Mouse (Mus musculus) brain, embryonic 14.5 days (tissue): Measurements from ENCODE around the gene C5ar1. TPM values are rescaled to one million over a fixed set of nuclear protein-coding genes. Genes with fewer than 3 reads are reported as not detected.
A peak's percentile ranks its signal among the peaks of the same experiment; 100 is the strongest.

ENCODE experiments used
- DNase-seq: peaks from one replicate; pipeline ENCODE4 v3.0.0-alpha.2; 2011; ENCODE audit warnings: low read depth
- CTCF ChIP-seq: fragments of 200-500 bp; IDR thresholded peaks from 2 replicates; pipeline ENCODE4 v1.5.1; 2012; ENCODE audit warnings: inconsistent platforms, mild to moderate bottlenecking, moderate library complexity, borderline replicate concordance; ENCODE audit not compliant: insufficient read depth, insufficient read length; ENCODE audit errors: extremely low read depth
- POLR2A ChIP-seq: fragments of 200-500 bp; IDR thresholded peaks from 2 replicates; pipeline ENCODE4 v1.6.1; 2012; ENCODE audit warnings: mild to moderate bottlenecking, inconsistent platforms, borderline replicate concordance; ENCODE audit not compliant: poor library complexity, insufficient read depth, insufficient read length, severe bottlenecking; ENCODE audit errors: extremely low read depth
- polyA plus RNA-seq: library from polyadenylated mRNA; depleted of rRNA; stranded (reverse); fragments of >200 nt; gene quantifications from 2 replicates; pipeline ENCODE4 v1.2.3, GENCODE M21; 2012

The C5ar1 gene
- polyA plus RNA-seq, 1 experiment: 1.4 TPM

DNA sequence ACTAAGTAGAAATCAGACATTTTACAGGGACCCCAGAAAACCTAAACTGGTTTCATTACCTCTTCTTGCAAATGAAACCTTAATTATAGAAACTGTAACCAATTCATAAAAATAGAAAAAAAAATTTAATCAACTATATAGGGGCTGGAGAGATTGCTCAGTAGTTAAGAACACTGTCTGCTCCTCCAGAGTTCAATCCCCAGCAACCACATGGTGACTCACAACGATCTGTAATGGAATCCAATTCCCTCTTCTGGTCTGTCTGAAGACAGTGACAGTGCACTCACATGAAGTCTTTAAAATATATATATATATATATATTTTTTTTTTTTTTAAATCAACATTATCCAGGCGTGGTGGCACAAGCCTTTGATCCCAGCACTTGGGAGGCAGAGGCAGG, 27.7 kb upstream of the C5ar1 start:
- TF ChIP-seq CTCF: no peak
- no peak for TF ChIP-seq POLR2A
- no peak for DNase-seq

DNA sequence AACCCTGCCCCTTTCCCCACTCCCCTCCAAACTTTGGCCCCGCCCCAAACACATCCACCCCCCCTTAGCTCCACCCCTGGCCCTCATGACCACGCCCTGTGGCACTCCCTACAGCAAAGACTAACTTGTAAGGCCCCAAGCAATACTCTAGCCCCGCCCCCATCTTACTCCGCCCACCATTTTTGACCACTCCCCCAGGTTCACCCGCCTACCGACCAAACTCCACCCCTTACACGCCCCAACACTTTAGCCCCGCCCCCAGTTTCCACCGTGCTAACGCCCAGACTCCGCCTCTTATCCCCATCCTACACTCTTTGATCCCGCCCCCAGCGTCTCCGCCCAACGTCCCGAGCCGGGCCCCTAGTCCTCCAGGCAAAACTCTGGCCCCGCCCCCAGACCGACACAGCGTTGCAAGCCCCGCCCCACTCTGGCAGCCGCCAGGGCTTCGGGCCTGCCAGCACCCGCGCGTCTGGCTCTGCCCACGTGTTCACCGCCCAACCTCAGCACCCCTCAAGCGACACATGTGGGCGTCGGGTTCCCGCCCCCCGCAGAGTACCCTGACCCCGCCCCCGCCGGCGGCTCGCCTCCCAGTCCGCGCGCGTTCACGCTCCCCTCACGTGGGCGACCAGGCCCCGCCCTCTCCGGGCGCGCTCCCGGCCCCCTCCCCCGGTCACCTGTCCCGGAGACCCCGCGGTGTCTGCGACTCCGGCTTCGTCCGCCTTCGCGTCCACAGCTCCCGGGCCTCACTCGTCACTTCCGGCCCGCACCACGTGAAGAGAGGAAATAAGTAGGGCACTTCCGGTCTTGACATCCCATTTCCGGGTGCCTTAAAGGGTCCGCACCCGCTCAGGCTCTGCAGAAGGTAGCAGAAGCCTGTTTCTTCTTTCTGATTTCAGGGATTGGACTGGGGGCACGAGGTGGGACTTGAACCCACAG, 27.0 kb upstream of the C5ar1 start, which contains the start of gene Ccdc9:
Ccdc9 (minus strand) TSS at position 770 of the 936 bp plus-strand sequence.
- TF ChIP-seq POLR2A: no peak
- no peak for TF ChIP-seq CTCF
- DNase-seq: peak; percentile 99

DNA sequence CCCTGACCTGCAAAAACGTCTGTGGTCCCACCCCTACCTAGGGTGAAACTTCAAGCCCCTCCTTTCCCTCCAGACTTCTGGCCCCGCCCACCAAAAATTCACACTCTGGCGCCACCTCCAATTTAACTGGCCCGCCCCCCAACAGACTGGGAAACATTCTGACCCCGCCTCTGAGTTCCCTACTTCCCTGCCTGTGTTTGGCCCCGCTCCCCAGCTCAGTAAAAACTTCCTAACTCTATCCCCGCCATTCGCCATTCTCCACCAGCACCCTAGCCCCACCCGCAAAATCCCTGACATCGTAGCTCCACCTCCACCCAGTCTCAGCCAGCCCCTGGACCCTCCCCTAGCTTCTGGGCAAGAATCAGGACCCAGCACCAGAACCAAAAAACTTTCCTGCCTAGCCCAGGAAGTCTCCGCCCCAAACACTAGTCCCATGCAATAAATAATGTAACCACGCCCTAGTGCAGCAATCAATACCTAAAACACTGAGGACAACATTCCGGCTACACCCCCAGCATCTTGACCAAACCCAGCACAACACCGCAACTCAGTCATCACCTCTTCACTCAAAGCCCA, 26.2 kb upstream of the C5ar1 start:
- DNase-seq: peak; percentile 41

DNA sequence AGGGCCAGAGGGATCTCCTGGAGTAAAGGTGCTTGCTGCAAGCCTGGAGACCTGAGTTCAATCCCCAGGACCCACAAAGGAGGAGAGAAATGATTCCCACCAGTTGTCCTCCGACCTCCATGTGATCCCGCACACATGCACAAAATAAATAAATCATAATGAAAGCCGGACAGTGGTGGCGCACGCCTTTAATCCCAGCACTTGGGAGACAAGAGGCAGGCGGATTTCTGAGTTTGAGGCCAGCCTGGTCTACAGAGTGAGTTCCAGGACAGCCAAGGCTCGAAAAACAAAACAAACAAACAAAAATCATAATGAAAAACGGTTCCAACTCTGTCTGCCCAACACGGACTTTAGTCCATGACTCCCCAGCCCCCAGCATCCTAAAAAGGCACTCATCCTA, 25.6 kb upstream of the C5ar1 start:
- TF ChIP-seq CTCF: no peak
- no peak for TF ChIP-seq POLR2A
- no peak for DNase-seq

More for the DNA sequence above, 26.2 kb upstream of the C5ar1 start:
- no peak for TF ChIP-seq CTCF
- TF ChIP-seq POLR2A: no peak

DNA sequence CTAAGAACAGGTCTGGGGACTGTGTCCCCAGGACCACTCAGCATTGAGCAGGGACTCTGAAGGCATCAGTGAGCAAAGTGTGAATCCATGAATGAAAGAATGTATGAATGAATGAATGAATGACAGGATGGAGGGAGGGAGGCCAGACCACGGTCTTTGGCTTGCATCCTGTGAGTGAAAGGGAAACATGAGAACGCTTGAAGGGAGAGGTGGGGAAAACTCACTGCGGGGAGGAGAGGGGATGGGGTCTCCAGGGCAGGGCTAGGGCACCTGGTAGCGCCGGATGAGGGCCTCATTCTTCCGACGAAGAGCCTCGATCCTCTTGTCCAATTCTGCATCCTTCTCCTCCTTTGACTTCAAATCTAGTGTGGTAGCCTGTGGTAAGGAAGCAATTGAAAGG, 24.7 kb upstream of the C5ar1 start:
- TF ChIP-seq CTCF: no peak
- TF ChIP-seq POLR2A: no peak
- no peak for DNase-seq

DNA sequence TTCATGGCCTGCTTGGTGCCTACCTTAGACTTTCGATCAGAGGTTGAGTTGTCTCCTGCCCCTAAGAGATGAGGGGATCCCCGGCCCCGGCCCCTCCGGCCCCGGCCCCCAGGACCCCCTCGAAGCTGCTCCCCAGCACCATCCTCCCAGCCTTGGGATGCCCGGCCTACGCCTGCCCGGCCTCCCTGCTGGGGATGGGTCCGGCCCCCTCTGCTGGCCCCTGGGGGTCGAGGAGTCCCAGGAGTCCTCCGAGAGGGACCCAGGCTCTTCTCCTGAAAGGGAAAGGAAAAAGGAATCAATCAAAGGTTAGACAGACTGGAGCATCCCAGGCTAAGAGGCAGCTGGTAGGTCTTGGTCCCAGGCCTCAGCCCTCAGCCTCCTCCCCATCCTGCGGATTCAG, 23.0 kb upstream of the C5ar1 start:
- DNase-seq: no peak
- TF ChIP-seq POLR2A (no peak), CTCF (no peak)

DNA sequence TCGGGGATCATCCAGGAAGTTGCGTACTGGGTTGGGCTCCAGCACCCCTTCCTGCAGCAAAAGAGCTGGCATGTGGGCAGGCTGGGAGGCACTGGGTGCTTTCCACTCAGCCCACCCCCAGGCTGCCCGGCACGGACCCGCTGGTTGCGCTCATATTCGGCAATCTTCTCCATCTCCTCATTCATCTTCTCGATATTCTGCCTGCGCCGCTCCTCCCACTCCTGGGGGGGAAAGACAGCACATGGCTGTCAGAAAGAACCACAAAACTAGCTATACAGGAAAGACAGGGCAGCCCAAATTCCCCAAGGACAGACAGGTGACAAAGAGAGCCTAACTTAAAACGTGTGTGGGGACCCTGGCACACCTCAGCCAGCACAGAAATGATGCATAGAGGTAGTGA, 21.4 kb upstream of the C5ar1 start:
- DNase-seq: no peak
- TF ChIP-seq CTCF: no peak
- TF ChIP-seq POLR2A: no peak

DNA sequence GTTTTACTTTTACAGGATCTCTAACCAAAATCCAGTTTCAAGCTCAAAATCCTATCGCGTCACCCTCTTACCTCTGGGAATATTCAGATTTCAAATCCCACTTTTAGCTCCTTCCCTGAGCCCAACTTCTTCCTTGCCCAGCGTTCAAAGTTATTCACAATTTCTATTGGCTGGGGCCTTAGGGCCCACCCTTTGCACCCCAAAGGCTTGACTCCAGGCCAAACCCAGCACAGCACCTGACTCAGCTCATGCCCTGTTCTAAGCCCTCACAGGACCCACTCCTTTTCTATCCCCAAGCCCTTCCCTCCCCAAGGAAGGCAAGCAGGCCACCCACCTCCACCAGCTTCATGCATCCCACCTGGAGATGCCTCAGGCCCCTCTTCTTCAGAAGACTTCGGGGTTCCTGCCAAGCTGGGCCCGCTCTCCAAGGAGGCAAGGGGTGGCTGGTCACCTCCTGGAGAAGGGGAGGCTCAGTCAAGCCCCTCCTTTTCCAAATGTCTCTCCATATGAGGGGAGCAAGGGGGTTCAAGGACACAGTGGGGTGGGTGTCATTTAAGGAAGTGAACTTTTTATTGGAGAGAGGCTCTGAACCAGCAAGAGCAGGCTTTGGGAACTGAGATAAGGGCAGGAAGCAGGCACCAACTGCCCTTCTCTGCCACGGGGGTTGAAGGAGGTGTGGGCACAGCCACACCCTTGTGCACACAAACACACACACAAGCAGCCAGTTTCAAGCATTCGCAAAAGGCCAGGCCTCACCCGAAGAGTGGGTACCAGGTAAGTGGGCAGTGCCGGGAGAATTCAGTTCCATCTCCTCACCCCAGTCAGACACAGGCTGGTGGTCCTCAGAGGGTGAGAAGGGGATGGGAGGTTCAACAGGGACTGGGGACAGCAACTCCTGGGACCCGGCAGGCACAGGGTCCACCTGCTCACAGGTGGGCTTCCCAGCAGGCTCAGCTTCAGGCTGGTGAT, 15.9 kb upstream of the C5ar1 start:
- no peak for DNase-seq

DNA sequence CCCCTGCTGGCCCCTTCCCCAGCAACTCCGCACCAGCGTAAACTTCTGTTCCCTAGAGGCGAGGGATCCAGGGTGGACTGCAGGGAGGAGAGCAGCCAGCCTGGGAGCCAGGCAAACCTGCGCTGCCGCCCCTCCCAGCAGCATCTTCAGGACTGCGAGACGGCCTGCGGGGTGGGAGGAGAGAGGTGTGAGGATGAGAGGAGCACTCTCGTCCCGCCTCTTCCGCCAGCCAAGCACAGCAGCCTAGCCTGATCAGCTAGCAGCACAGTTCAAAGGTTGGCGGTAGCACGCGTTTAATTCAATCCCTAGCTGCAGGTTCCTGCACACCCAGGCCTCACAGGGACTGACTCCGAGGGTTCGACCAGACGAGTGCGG, 14.4 kb upstream of the C5ar1 start:
- TF ChIP-seq POLR2A (no peak), CTCF (no peak)
- DNase-seq: peak; percentile 87

More for the DNA sequence above, 15.9 kb upstream of the C5ar1 start:
- no peak for TF ChIP-seq CTCF
- no peak for TF ChIP-seq POLR2A

DNA sequence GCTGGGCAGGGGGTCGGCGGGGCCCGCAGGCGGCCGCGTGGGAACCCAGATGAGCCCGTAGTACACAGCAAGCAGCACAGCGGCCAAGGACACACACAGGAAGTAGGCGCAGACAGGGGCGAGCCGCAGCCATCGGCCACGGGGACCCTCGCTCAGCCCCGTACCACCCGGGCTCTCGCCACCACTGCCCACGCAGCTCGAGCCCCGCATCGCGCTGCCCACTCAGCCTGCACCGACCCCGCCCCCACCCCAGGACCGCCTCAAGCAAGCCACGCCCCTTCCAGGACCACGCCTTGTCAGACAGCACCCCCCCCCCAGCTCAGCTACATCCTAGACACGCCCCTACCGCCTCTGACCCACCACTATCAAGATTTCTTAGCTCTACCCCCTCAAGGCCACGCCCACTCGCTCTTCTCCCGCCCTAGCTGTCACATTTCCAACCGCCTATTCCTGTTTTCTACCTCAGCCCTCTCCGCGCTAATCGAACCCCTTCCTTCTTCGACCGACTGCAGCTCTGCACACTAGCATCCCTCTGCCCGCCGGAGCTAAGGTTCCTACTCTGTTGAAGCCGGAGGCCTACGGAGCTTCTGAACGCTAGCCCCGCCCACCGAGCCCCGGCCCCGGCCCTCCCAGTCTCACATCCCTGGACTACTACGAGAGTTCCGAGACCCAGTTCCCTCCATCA, 13.9 kb upstream of the C5ar1 start, which contains the start of gene Inafm1:
Inafm1 (minus strand) TSS at position 537 of the 685 bp plus-strand sequence.
- peak; percentile 99 for DNase-seq
- TF ChIP-seq CTCF (no peak), POLR2A (0 out of 2 replicates have a peak, but pooled peaks have one; percentile 36)
